Mouse (Mus musculus): ENCODE results near the gene Colq.

- no peak for TF ChIP-seq CTCF (IDR thresholded peaks at IDR 0.05; ENCODE audit: borderline replicate concordance, insufficient read depth, low read depth, low read length)
- no peak for TF ChIP-seq POLR2A (IDR thresholded peaks at IDR 0.05; ENCODE audit: borderline replicate concordance, insufficient read depth, low read length)
Measured at GRCm38 (mm10) chr14:31530847-31531246, 60.3 kb downstream of the Colq start.
